In genomic region chr16:18459955-18460370, GRCm38 (mm10) we compare ENCODE assay signal across 8 mouse cellular contexts. TPM values are rescaled to one million over a fixed set of nuclear protein-coding genes. Genes with fewer than 3 reads are reported as not detected.
DNase-seq lines count a peak whose midpoint lies in the region; ATAC-seq and TF ChIP-seq lines count a peak whose summit lies in the region.

No protein-coding gene starts in this region.

- TF ChIP-seq CTCF in heart, postnatal 0 days (IDR thresholded peaks at IDR 0.05; ENCODE audit: low read depth): no peak

- peaks cover 9% of the 10 kb centered on the region; the same call in 1 of the 2 replicates for H3K4me1 ChIP-seq in heart, postnatal 0 days (ENCODE audit: control insufficient read depth, insufficient read depth)

- no peaks in the 10 kb centered on the region for H3K9me3 ChIP-seq in heart, postnatal 0 days (replicated peaks; ENCODE audit: control insufficient read depth, low read length)

- H3K36me3 ChIP-seq in heart, postnatal 0 days (replicated peaks; ENCODE audit: control insufficient read depth, insufficient read depth, low read length): peaks cover 19% of the 10 kb centered on the region
- no peaks in the 10 kb centered on the region for H3K36me3 ChIP-seq in myocyte (ENCODE audit: control insufficient read depth, insufficient read depth)

- H3ac ChIP-seq in myocyte (ENCODE audit: control insufficient read depth, insufficient read length): no peak overlapping the region

- H3K4me3 ChIP-seq in heart, postnatal 0 days (ENCODE audit: low read depth, low read length): peak overlapping the region; percentile 2; the same call in 1 of the 2 replicates
- no peak overlapping the region for H3K4me3 ChIP-seq in myocyte

- WGBS in heart, postnatal 0 days: 31% methylated on average over 11 of the region's 11 CpGs

- no peak for TF ChIP-seq EP300 in heart, postnatal 0 days (IDR thresholded peaks at IDR 0.05; ENCODE audit: low read depth)

- H3K4me2 ChIP-seq in heart, postnatal 0 days (ENCODE audit: low read depth, low read length): peak overlapping the region; percentile 37
- H3K4me2 ChIP-seq in myocyte (ENCODE audit: low read depth): peak overlapping the region; percentile 92

- DNase-seq in ovary, adult 18-20 months (ENCODE audit: low spot score): peak; percentile 21
- DNase-seq in ovary, postnatal 36 days (ENCODE audit: low spot score): no peak
- DNase-seq in embryo, embryonic 11 days: peak; percentile 80
- no peak for DNase-seq in heart, postnatal 0 days (ENCODE audit: low spot score)
- peak; percentile 65 for DNase-seq in liver
- DNase-seq in thymus, postnatal 4 days: peak; percentile 82
- no peak for DNase-seq in cerebellum, postnatal 25 days

- H3K9ac ChIP-seq in heart, postnatal 0 days (replicated peaks; ENCODE audit: low read depth, low read length): no peak overlapping the region

- peak; percentile 35 for ATAC-seq in heart, postnatal 0 days (ENCODE audit: insufficient read depth, low read depth)

- no peak for TF ChIP-seq POLR2A in myocyte (IDR thresholded peaks at IDR 0.05; ENCODE audit: insufficient read length, low read depth)

- no peaks in the 10 kb centered on the region for H3K79me2 ChIP-seq in myocyte (ENCODE audit: control insufficient read depth, insufficient read depth)

- peak overlapping the region; percentile 54; the same call in 1 of the 2 replicates for H3K27ac ChIP-seq in heart, postnatal 0 days (ENCODE audit: low read depth)

- no peaks in the 10 kb centered on the region for H3K27me3 ChIP-seq in heart, postnatal 0 days (ENCODE audit: control insufficient read depth, insufficient read depth, low read length)
- H3K27me3 ChIP-seq in myocyte (ENCODE audit: control insufficient read depth, insufficient read depth, insufficient read length): no peaks in the 10 kb centered on the region

TF ChIP-seq in myocyte, 11 proteins besides CTCF, POLR2A, EP300 and RAD21:
- TF ChIP-seq POLR2AphosphoS2 (IDR thresholded peaks at IDR 0.05; ENCODE audit: insufficient read length, low read depth) (no peak), MYOG (IDR thresholded peaks at IDR 0.05; ENCODE audit: control insufficient read depth in 1 of 3, insufficient read depth in 1 of 3, insufficient read length in 2 of 3, low read depth in 2 of 3) (peak in 1 of 3 experiments; percentile 22), MAX (IDR thresholded peaks at IDR 0.05; ENCODE audit: low read depth) (no peak), TCF12 (IDR thresholded peaks at IDR 0.05; ENCODE audit: insufficient read depth, poor library complexity, severe bottlenecking) (peak; percentile 6), REST (IDR thresholded peaks at IDR 0.05; ENCODE audit: insufficient read depth, insufficient read length) (no peak), TCF3 (IDR thresholded peaks at IDR 0.05; ENCODE audit: insufficient read length, low read depth) (no peak)

RNA-seq across cellular contexts. Expression of gene Comt, which starts 33.3 kb away (rescaled TPM):
- 160 and 168 TPM in 2 replicates for total RNA-seq in heart, postnatal 0 days (2014; rRNA removed; ENCODE audit: low replicate concordance)
- polyA plus RNA-seq in heart, postnatal 0 days (2015; fragmentation: Nextera tagmentation; extraction: Ambion mirVana): 155 and 158 TPM in 2 replicates
- 93.6 TPM for polyA plus RNA-seq in myocyte (2012; fragmentation: generic; extraction: Trizol)

RNA-seq across cellular contexts. Expression of gene Txnrd2, which starts 33.8 kb away (rescaled TPM):
- 12.7 and 14.7 TPM in 2 replicates for total RNA-seq in heart, postnatal 0 days (2014; rRNA removed; ENCODE audit: low replicate concordance)
- polyA plus RNA-seq in heart, postnatal 0 days (2015; fragmentation: Nextera tagmentation; extraction: Ambion mirVana): 40.0 and 41.2 TPM in 2 replicates
- 21.3 TPM for polyA plus RNA-seq in myocyte (2012; fragmentation: generic; extraction: Trizol)

RNA-seq across cellular contexts. Expression of gene Gnb1l, which starts 38.5 kb away (rescaled TPM):
- 0.43 and 2.2 TPM in 2 replicates for total RNA-seq in heart, postnatal 0 days (2014; rRNA removed; ENCODE audit: low replicate concordance)
- 7.5 and 8.5 TPM in 2 replicates for polyA plus RNA-seq in heart, postnatal 0 days (2015; fragmentation: Nextera tagmentation; extraction: Ambion mirVana)
- polyA plus RNA-seq in myocyte (2012; fragmentation: generic; extraction: Trizol): 6.6 TPM

RNA-seq across cellular contexts. Expression of gene Rtl10, which starts 38.7 kb away (rescaled TPM):
- 0.42 and 1.6 TPM in 2 replicates for total RNA-seq in heart, postnatal 0 days (2014; rRNA removed; ENCODE audit: low replicate concordance)
- polyA plus RNA-seq in heart, postnatal 0 days (2015; fragmentation: Nextera tagmentation; extraction: Ambion mirVana): 0.94 and 1.2 TPM in 2 replicates
- polyA plus RNA-seq in myocyte (2012; fragmentation: generic; extraction: Trizol): 2.7 TPM

Comparison
In these comparisons a context has a peak if more than half of its experiments do, and no peak if none do; other contexts are left out.
1. DNase-seq: peak in ovary, adult 18-20 months (single experiment), embryo, embryonic 11 days (single experiment), liver (single experiment) and thymus, postnatal 4 days (single experiment); none in ovary, postnatal 36 days (single experiment), heart, postnatal 0 days (single experiment) and cerebellum, postnatal 25 days (0 of 2).